Mouse (Mus musculus) cerebellum, adult 18-20 months (tissue): ENCODE measurements around the gene Crx.

ENCODE experiments used
- DNase-seq, 2 experiments: peaks; one replicate each; pipeline ENCODE4 v3.0.0; 2021

The Crx gene

DNA sequence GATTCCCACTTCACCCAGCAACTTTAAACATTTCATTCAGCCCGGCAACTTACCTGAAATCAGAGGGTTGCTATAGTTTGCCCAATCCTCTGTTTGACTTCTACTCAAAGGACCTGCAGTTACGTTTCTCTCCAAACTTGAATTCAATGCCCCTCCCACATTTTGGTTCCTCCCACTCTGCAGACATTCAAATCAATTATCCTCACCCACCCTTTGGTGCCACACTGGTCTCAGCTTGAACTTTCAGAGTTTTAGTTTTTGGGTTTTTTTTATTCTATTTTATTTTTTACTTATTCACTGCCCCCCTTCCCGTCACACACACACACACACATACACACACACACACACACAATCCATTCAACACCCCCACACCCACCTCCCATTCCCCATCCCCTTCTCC lies 40.2 kb downstream of the Crx start, which contains the start of gene Obox6:
Gene Obox6 (minus strand): TSS at position 101 of the 400 bp plus-strand sequence.
- no peak for DNase-seq
